Mouse (Mus musculus) heart, embryonic 15.5 days (tissue): ENCODE data around the gene Fcrla. TPM values are rescaled to one million over a fixed set of nuclear protein-coding genes. Genes with fewer than 3 reads are reported as not detected.

ENCODE experiments used
- polyA plus RNA-seq: library from polyadenylated mRNA; unstranded; fragments of >200 nt; fragmentation: Nextera tagmentation; extraction: Ambion mirVana; gene quantifications from 2 replicates; pipeline ENCODE4 v1.2.1, GENCODE M21; 2015

Fcrla gene
- polyA plus RNA-seq, 1 experiment from 2014 or later: 0.09 TPM

Other genes starting within 250 kb of the Fcrla start
- 9.8 and 10.2 TPM in 2 replicates for gene Atf6, start 59.8 kb downstream of the Fcrla start, polyA plus RNA-seq
- 0.62 and 0.84 TPM in 2 replicates for gene Gm26620, start 42.5 kb downstream of the Fcrla start, polyA plus RNA-seq
- gene Dusp12, start 42.0 kb downstream of the Fcrla start, polyA plus RNA-seq: 23.0 TPM in 2 replicates
- gene Fcrlb, start 14.6 kb downstream of the Fcrla start, polyA plus RNA-seq: 0.14 TPM in 1 of 2 replicates, not detected in the other
- gene Fcgr2b, start 49.0 kb upstream of the Fcrla start, polyA plus RNA-seq: 1.2 and 2.9 TPM in 2 replicates
- gene Fcgr4, start 91.3 kb upstream of the Fcrla start, polyA plus RNA-seq: 1.1 and 1.4 TPM in 2 replicates
- gene Fcgr3, start 137.4 kb upstream of the Fcrla start, polyA plus RNA-seq: 10.4 and 11.9 TPM in 2 replicates
- 2.7 and 3.5 TPM in 2 replicates for gene Cfap126, start 186.3 kb upstream of the Fcrla start, polyA plus RNA-seq
- gene Sdhc, start 223.0 kb upstream of the Fcrla start, polyA plus RNA-seq: 525 and 563 TPM in 2 replicates
- gene Mpz, start 223.1 kb upstream of the Fcrla start, polyA plus RNA-seq: 0.63 and 1.7 TPM in 2 replicates